Mouse (Mus musculus): ENCODE measurements around the gene Lsm2. TPM values are rescaled to one million over a fixed set of nuclear protein-coding genes. Genes with fewer than 3 reads are reported as not detected.
"Not testable (repeated sequence)": the region's sequence is repeated elsewhere in the genome, so short reads cannot be mapped to it uniquely, and the experiment has no call there.

Lsm2 gene
- polyA plus RNA-seq, 1 experiment, result 93.3 TPM

DNA sequence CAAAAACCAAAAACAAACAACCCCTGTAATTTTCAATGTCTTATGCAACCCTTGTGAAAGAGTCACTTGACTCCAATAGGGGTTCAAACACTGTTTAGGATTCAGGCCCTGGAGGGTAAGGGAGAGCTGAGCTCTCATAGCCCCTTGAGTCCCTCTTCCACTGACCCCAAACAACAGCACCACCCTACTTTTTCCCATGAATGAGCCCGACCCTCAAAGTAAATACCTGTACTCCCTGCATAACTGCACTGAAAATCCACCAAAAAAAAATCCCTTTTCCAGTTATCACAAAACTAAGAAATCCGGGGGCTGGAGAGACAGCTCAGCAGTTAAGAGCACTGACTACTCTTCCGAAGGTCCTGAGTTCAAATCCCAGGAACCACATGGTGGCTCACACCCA, 25.8 kb upstream of the Lsm2 start:
- Histone ChIP-seq H3K4me1 (ENCODE audit: control insufficient read depth, insufficient read depth, low read length) (no peaks in the 10 kb centered on the region), H3K4me3 (ENCODE audit: insufficient read depth, low read length) (no peak overlapping the region), H3K27ac (ENCODE audit: insufficient read depth, low read length) (no peak overlapping the region)
- no peak for TF ChIP-seq POLR2A (IDR thresholded peaks at IDR 0.05; ENCODE audit: low read depth, low read length)
- TF ChIP-seq CTCF (IDR thresholded peaks at IDR 0.05; ENCODE audit: borderline replicate concordance, insufficient read depth, low read length), result no peak

DNA sequence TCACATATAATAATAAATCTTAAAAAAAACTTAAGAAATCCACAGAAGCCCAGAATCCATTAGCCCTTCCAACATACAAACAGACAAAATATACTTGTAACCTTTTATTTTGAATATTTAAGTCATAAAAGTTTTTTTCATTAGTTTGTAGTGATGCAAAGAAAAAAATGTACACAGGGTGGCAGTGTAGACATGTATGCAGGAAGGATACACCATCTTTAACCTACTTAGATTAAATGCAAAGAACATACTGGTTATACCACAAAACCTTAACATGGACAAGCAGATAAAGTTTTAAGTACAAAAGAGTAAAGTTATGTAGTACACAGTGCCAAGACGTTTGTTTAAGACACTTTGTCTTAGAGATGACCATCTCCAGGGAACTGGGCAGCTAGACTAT, 25.3 kb upstream of the Lsm2 start:
- no peak for TF ChIP-seq POLR2A (IDR thresholded peaks at IDR 0.05; ENCODE audit: low read depth, low read length)
- TF ChIP-seq CTCF (IDR thresholded peaks at IDR 0.05; ENCODE audit: borderline replicate concordance, insufficient read depth, low read length), result no peak
- H3K27ac ChIP-seq (ENCODE audit: insufficient read depth, low read length), result no peak overlapping the region
- no peak overlapping the region for H3K4me3 ChIP-seq (ENCODE audit: insufficient read depth, low read length)
- H3K4me1 ChIP-seq (ENCODE audit: control insufficient read depth, insufficient read depth, low read length), result peaks cover 2% of the 10 kb centered on the region; the same call in 1 of the 2 replicates

DNA sequence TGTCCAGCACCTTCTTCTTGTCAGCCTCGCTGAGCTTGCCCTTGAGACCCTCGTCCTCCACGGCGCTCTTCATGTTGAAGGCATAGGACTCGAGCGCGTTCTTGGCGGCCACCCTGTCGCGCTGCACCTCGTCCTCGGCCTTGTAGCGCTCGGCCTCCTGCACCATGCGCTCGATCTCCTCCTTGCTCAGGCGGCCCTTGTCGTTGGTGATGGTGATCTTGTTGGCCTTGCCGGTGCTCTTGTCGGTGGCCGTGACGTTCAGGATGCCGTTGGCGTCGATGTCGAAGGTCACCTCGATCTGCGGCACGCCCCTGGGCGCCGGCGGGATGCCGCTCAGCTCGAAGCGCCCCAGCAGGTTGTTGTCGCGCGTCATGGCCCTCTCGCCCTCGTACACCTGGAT, 24.4 kb upstream of the Lsm2 start:
- not testable (repeated sequence) for H3K4me3 ChIP-seq (ENCODE audit: insufficient read depth, low read length); H3K4me1 ChIP-seq (ENCODE audit: control insufficient read depth, insufficient read depth, low read length); H3K27ac ChIP-seq (ENCODE audit: insufficient read depth, low read length)

DNA sequence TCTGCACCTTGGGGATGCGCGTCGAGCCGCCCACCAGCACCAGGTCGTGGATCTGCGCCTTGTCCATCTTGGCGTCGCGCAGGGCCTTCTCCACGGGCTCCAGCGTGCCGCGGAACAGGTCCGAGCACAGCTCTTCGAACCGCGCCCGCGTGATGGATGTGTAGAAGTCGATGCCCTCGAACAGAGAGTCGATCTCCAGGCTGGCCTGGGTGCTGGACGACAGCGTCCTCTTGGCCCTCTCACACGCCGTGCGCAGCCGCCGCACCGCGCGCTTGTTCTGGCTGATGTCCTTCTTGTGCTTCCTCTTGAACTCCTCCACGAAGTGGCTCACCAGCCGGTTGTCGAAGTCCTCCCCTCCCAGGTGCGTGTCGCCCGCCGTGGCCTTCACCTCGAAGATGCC, 23.7 kb upstream of the Lsm2 start:
- H3K4me1 ChIP-seq (ENCODE audit: control insufficient read depth, insufficient read depth, low read length); H3K4me3 ChIP-seq (ENCODE audit: insufficient read depth, low read length); H3K27ac ChIP-seq (ENCODE audit: insufficient read depth, low read length): not testable (repeated sequence)

DNA sequence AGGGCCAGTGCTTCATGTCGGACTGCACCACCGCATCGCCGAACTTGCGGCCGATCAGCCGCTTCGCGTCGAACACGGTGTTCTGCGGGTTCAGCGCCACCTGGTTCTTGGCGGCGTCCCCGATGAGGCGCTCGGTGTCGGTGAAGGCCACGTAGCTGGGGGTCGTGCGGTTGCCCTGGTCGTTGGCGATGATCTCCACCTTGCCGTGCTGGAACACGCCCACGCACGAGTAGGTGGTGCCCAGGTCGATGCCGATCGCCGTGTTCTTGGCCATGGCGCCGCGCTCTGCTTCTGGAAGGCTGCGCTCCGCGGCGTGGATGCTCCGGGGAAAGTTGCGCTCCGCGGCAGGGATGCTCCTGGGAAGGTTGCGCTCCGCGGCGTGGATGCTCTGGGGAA, 22.9 kb upstream of the Lsm2 start:
- not testable (repeated sequence) for H3K27ac ChIP-seq (ENCODE audit: insufficient read depth, low read length); H3K4me1 ChIP-seq (ENCODE audit: control insufficient read depth, insufficient read depth, low read length)
- H3K4me3 ChIP-seq (ENCODE audit: insufficient read depth, low read length), result peak overlapping the region; percentile 16; the same call in 1 of the 2 replicates

DNA sequence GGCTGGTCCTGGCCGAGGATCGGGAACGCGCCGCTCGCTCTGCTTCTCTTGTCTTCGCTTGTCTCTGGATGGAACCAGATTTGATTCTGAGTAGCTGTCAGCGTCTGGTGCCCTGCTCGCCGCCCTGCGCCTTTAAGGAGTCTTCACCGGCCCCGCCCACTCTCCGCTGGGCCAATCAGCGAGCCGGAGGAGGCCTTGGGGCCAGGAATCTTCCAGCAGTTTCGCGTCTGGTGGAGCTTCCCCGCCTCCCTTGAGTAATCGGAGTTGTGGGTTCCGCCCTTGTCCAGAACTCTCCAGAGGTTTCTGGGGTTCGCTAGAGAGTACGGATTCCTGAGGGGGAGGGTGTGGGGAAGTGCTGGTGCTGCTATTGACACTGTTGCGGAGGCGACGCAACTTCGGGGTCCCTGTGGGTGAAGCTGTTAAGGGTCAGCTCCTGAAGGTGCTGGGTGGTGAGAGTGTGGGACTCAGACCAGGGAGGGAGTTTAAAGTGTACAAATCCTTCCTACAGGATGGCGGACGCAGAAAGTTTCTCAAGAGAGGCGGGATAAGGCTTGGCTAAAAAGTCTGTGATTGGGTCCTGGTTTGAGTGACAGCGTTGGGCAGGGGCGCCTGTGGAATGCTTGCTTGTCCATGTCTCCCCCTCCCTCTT, 22.4 kb upstream of the Lsm2 start, which contains the start of gene Hspa1b:
Hspa1b (minus strand) TSS at position 109 of the 649 bp plus-strand sequence.
- Histone ChIP-seq H3K4me3 (ENCODE audit: insufficient read depth, low read length) (peak within 1 kb of the TSS; percentile 77), H3K27ac (ENCODE audit: insufficient read depth, low read length) (peak within 1 kb of the TSS; percentile 98)
- H3K4me1 ChIP-seq (ENCODE audit: control insufficient read depth, insufficient read depth, low read length), result not testable (repeated sequence)
- peak; percentile 78 for TF ChIP-seq POLR2A (IDR thresholded peaks at IDR 0.05; ENCODE audit: low read depth, low read length)

DNA sequence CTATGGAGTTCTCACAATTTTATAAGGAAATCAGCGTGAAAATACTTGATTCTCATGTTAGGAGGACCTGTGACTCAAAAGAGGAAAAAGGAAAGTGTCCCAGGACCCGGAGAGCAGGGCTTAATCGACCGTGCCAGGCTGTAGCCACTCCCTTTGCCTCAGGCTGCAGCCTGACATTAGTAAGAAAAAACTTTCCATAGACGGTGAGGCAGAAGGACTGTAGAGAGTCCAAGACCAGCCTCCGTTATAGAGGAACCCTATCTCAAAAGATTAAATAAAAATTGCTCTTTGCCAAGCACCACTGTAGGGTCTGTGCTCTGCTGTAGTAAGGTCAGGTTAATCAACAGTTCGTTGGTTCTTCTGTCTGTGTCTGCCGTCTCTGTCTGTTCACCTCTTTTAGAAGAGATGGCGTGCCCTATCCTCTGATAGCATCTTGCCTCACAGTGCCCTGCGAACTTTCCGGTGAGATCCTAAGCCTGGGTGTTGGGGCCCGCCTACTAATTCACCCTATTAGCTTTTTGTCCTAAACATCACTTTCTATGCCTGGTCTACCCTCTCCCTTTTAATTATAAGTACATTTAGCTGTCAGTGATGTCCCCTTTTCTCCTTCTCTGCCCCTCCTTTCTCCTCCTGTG, 21.7 kb upstream of the Lsm2 start:
- peak overlapping the region; percentile 98 for H3K27ac ChIP-seq (ENCODE audit: insufficient read depth, low read length)
- no peak for TF ChIP-seq CTCF (IDR thresholded peaks at IDR 0.05; ENCODE audit: borderline replicate concordance, insufficient read depth, low read length)
- TF ChIP-seq POLR2A (IDR thresholded peaks at IDR 0.05; ENCODE audit: low read depth, low read length), result peak; percentile 54
- peaks cover 6% of the 10 kb centered on the region; the same call in 1 of the 2 replicates for H3K4me1 ChIP-seq (ENCODE audit: control insufficient read depth, insufficient read depth, low read length)
- H3K4me3 ChIP-seq (ENCODE audit: insufficient read depth, low read length), result peak overlapping the region; percentile 77

DNA sequence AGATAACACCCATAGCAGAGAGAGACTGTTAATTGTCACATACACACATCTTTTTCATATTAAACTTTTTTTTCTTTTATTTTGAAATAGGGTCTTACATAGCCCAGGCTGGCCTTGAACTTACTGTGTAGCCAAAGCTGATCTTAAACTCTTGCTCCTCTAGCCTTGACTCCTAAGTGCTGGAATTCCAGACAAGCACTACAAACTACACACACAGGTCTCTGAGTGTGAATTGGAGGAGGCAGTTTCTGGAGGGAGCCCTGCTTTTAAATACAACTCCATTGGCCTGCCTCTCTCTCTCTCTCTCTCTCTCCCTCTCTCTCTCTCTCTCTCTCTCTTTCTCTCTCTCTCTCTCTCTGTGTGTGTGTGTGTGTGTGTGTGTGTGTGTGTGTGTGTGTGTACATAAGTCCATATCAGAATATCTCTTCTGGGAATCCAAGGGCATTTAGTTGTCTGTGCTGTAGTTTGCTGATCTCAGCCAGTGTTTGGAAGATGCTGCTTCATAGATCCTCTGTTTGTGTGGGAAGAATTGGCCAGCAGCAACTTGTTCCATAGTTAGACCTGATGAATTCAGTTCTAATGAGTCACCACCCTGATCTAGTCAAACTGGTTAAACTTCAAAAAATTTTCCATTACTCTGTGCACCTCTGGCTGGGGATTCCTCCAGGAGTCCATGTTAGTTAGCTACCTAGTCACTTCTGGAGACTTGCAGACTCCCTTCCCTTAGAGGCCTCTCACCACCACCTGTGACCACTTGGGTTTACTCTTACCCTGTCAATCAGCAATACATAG, 20.8 kb upstream of the Lsm2 start:
- TF ChIP-seq CTCF (IDR thresholded peaks at IDR 0.05; ENCODE audit: borderline replicate concordance, insufficient read depth, low read length) (no peak), POLR2A (IDR thresholded peaks at IDR 0.05; ENCODE audit: low read depth, low read length) (no peak; the same call in 1 of the 2 replicates)
- H3K4me1 ChIP-seq (ENCODE audit: control insufficient read depth, insufficient read depth, low read length), result peaks cover 6% of the 10 kb centered on the region
- no peak overlapping the region for H3K4me3 ChIP-seq (ENCODE audit: insufficient read depth, low read length)
- peak overlapping the region; percentile 98 for H3K27ac ChIP-seq (ENCODE audit: insufficient read depth, low read length)

DNA sequence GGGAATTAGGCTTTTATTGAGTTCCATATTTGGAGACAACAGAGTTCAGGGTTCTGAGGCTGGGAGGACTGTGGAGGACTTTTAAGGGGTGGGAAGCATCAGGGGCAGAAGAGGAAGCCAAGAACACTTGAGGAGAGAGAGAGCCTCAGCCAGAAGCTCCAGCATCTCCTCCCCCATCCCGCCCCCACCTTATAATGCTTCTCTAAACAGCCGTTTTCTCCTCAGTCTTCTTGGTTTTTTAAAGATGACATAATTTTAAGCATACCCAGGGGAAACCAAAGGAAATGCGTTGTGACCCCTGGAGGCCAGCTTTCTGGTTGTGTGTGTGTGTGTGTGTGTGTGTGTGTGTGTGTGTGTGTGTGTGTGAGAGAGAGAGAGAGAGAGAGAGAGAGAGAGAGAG, 19.5 kb upstream of the Lsm2 start:
- no peak for TF ChIP-seq CTCF (IDR thresholded peaks at IDR 0.05; ENCODE audit: borderline replicate concordance, insufficient read depth, low read length)
- no peak for TF ChIP-seq POLR2A (IDR thresholded peaks at IDR 0.05; ENCODE audit: low read depth, low read length)
- Histone ChIP-seq H3K4me1 (ENCODE audit: control insufficient read depth, insufficient read depth, low read length) (peaks cover 6% of the 10 kb centered on the region), H3K27ac (ENCODE audit: insufficient read depth, low read length) (peak overlapping the region; percentile 98), H3K4me3 (ENCODE audit: insufficient read depth, low read length) (no peak overlapping the region)

DNA sequence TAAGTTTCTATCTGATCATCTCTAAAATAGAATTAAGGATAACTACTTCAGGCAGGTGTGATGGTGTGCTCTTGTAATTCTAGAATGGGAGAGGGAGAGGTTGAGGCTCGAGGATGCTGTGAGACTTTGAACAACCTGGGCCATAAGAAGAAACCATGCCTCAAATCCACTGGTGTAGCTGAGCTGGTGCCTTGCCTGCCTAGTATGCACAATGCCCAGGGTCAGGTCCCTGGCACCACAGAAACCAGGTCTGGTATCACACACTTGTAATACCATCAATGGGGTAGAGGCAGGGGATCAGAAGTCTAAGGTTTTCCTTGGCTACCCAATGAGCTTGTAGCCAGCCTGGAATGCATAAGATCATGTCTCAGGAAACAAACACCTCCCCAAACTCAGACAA, 18.8 kb upstream of the Lsm2 start:
- Histone ChIP-seq H3K4me3 (ENCODE audit: insufficient read depth, low read length) (no peak overlapping the region), H3K27ac (ENCODE audit: insufficient read depth, low read length) (peak overlapping the region; percentile 98)
- TF ChIP-seq POLR2A (IDR thresholded peaks at IDR 0.05; ENCODE audit: low read depth, low read length), result no peak
- no peak for TF ChIP-seq CTCF (IDR thresholded peaks at IDR 0.05; ENCODE audit: borderline replicate concordance, insufficient read depth, low read length)

More for the DNA sequence above, 18.8 kb upstream of the Lsm2 start:
- H3K4me1 ChIP-seq (ENCODE audit: control insufficient read depth, insufficient read depth, low read length), result peaks cover 6% of the 10 kb centered on the region

Data from embryonic fibroblast, embryonic 13.5 days (primary cell).